Mouse (Mus musculus) layer of hippocampus, adult 11-12 months (tissue): ENCODE results near the gene Tmem206.

ENCODE experiments used
- DNase-seq: peaks from one replicate; pipeline ENCODE4 v3.0.0; 2022; ENCODE audit warnings: low spot score

The Tmem206 gene

DNA sequence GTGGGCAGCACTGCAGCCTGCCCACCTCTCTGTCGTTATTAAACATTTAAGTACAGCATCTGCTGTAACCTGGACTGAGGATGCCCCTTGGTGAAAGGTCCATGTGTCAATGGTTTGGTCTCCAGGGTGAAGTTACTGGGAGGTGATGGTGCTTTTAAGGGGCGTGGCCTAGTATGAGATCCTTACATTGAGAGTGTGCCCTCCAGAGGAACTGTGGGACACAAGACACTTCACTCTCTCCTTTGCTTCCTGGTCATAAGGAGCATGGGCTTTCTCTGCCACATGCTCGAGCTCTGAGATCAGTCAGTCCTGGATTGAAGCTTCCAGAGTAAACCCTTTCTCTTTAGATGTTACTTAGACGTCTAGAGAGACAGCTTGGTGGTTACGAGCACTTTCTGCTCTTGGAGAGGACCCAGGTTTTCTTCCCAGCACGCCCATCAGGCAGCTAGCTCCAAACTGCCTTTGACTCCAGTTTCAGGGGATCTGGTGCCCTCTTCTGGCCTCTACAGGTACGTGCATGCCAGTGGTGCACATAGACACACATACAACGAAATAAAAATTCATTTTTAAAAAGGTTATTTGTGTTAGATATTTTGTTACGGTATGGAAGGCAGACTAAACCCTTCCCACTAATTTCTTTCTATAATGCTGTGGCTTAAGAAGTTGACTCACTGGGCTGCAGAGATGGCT, 17.8 kb upstream of the Tmem206 start:
- no peak for DNase-seq

DNA sequence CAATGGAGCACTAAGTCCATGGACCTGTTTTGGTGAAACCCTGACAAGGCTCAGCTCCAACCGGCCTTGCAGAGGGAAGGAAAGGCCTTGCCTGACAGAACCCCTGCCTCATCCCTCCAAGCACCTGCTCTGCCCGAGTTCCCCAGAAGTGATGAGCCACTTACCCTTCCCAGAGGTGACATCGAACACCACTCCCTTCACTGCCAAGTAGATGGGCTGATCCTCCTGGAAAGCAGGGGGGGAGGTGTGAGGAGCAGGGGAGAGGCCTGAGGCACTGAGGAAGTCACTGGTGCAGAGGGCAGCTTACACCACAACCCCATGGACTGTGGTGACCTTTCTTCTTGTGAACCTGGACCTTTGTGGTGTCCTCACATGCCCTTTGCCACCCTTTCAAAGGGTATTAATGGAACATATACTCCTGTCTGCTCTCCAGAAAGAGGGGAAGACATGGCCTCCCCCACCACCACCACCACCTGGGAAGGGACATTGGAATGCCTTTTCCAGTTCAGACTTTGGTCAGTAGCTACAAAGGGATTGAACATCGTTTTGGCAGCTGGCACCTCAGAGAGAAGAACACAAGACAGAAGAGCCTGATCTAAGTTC, 14.3 kb upstream of the Tmem206 start:
- no peak for DNase-seq

DNA sequence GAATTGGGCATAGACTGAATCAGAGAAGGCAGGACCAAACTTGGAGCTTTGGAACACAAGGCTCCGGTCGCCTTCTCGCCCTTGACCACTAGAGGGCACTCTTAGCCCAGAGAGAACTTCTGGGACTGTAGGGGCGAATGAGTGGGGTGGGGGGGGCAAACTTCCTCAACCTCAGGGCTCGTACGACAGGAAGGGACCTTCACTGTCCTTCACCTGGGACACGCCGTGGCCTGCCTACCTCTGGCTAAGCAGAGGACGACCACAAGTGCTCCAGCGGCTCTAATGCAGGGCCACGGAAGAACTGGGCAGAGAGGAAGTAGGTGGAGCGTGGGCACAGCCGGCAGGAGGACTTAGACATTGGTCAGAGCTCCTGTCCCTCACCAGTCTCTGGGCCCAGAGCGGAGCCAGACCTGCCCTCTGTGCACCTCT, 13.2 kb upstream of the Tmem206 start:
- DNase-seq: peak; percentile 88

DNA sequence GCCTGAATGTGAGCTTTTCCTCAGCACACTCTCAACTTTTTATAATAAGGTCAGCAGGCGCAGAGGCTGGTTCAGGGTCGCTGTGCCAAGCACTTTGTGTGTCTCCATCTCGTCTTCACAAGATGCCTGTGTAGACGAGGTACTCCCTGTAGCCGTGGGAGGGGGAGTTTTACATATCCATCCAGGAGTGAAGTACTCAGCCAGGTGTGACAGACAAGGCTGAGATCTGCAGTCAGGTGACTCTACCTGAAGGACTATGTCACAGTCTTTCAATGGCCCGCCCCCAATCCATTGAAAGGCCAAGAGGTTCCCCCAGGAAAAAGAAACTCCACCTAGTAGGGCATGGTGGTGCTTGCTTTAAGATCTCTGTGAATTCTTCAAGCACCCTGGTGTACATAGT, 12.6 kb upstream of the Tmem206 start:
- no peak for DNase-seq

DNA sequence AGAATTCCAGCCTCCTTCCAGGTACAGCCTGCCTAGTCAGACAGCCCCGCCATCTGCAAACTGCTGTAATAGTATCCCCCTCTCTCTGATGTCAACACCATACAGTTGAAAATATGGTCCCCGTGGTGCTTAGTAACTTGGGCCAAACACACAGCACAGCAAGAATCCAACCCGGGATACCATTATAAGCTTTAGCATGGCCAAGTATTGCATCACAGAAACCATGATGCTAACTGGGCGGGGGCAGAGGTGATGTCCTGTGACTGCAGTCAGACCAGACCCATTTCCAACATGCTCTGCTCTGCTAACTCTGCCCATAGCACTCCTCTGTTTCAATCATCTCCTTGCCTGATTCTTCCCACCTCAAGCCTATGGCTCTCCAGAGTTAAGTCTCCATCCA, 11.8 kb upstream of the Tmem206 start:
- DNase-seq: no peak

DNA sequence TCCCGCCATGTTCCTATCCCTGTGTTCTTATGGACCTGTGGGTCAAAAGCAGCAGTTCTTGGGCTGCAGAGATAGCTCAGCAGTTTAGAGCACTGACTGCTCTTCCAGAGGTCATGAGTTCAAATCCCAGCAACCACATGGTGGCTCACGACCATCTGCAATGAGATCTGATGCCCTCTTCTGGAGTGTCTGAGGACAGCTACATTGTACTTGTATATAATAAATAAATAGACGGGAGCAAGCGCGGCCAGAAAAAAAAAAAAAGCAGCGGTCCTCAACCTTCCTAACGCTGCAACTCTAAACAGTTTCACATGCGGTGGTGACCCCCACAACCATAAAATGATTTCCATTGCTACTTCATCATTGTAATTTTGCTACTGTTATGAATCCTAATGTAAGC, 8.9 kb upstream of the Tmem206 start:
- DNase-seq: no peak

DNA sequence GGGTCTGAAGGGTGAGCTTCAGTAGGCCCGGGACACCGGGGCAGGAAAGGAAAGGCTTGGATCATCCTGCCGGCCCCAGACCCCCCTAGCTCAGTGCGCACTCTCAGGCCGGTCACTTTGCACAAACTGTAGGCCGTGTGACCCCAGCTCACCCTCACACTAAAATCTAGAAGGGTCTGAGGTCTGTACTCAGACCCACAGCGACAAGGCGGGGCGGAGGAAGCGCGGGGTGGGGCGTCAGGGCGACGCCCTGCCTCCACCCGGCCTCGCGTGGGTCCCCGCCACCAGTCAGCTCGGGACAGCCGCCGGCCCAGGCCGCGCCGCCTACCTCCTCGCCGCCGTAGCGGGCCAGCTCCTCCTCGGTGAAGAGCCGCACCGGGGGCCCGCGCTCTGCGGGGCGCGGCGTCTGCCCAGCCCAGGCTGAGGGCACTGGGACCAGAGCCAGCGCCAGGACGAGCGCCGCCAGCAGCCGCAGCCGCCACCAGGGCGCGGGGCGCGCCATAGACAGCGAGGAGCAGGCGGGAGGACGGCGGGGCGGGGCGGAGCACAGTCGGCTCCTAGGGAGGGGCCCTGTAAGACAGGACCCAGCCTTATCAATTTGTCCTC, 8.0 kb upstream of the Tmem206 start, which contains the start of gene Nenf:
Gene Nenf (minus strand): TSS at position 604 of the 606 bp plus-strand sequence.
- DNase-seq: peak; percentile 76

DNA sequence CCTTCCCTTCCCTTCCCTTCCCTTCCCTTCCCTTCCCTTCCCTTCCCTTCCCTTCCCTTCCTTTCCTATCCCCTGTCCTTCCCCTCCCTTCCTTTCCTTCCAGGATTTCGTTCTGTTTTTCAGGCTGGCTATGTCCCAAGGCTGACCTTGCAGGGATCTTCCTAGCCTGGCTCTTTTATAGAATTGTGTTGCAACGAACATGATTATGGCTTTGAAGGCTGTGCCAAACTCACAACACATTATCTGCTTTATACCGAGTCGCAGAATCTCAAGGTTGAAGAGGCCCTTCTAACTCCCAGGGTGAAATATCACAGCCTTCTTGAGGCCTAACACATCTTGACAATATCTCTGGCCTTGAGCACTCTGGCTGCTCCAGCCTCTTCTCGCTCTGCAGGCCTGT, 7.0 kb upstream of the Tmem206 start:
- no peak for DNase-seq

DNA sequence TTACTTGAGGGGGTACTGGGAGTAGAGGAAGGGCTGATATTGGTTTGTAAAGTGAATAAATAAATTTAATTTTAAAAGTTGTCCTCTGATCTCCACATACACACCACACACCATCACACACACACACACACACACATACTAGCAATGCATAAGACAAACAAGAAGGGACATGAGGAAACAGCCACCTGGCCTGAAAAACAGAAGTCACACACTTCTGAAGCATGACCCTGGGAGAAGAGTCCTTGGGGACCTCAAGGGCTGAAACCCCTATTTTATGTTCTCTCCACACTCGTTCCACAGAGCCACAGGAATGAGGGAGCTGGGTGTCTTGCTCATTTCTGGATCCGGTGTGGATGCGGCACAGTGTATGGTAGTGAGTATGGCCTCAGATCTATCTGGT, 2.3 kb upstream of the Tmem206 start:
- DNase-seq: no peak

DNA sequence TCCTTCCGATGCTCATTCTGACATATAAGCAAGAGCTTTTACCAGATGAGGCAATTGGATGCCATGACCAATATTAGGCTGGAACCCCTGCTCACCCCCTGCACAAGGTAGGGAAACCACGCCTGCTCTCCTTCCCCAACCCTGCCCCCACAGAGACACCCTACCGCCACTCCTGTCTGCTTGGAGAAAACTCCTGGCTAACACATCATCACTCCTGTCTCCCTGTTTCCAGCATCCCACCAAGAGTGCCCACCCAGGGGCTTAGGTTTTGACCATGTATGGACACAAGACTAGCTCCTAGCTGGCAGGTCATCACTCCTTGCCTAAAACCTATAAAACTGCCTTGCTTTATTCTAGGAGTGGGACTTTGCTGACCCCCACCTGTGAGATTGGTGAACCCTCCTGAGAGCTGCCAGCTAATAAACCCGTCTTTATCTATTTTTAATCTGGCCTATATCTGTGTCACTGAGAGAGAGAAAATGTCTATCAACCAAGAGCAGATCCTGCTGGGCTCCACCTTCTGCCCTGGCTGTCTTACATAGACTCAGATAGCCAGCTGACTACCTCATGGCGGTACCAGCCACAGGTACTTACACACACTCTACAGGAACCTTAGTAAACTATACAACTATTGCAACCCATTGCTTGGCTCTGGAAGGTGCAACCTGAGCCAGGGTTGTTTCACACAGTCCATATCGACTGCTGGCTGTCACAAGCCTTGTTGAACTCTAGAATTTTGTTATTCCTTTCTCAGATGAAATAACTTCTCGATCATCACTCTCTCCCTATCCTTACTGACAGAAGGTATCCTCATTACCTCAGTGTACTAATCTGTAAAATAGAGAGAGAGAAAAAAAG, 750 bp upstream of the Tmem206 start:
- no peak for DNase-seq

DNA sequence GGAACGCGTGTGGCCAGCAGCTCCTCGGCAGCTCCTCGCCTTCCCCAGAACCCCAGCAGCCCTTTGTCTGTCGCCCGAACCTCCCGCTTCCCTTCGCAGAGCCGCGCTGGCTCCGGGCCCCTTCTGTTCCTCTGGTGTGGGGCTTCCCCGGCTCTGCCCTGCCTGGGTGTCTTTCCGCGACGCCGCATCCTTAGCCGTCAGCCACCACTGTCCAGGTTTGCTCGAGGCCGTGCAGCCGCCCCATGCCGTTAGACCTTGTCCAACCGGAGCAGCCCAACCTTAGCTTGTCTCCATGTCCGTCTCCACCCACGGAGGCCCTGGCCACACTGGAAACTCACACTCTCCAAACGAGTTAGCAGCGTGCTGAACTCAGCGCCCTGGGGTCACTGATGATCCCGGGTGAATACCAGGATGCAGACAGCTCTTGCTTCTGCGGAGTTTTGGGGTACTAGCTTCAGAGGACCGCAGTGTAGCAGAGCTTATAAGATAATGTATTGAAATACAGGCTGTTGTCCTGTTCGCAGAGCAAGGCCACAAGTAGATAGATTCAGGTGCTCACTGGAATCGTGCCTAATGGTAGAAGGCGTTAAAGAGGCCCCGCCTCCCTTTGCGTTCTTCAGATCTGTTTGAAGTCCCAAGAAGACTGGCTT, 646 bp downstream of the Tmem206 start:
- DNase-seq: no peak

DNA sequence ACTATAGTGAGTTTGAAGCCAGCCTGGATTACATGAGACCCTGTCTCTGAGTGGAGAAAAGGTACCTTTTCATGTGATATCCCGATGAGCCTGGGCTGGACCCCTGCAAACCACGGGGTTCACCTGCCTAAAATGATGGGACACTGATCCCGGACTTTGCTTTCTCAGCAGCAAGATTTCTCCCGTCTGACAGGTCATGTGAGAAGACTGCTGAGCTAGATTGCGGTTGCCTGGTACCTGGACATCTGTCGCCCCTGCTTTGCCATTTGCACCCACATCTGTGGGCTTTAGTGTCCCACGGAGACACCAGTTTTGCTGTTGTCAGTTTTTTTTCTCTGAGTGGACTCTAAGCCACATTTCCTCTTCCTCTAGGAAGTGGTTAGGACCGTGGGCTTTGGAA, 1.5 kb downstream of the Tmem206 start:
- no peak for DNase-seq

DNA sequence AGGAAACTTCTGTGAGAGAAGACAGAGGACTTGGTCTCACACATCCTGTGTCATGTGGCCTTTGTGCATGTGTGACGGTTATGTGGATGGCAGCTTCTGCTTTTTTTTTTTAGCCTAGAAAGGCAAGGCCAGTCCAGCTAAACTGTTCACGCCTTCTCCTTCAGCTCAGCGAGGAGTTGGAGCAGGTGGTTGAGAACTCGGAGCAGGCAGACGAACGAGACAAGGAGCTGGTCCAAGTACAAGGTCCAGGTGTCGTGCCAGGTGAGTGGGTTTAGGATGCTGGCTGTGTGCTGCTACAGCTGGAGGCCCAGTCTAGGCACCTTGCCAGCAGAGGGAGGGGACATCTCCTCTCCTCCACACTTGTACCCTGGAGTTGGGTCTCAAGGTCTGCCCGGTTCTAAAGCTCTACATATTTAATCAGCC, 2.3 kb downstream of the Tmem206 start:
- DNase-seq: peak; percentile 32

DNA sequence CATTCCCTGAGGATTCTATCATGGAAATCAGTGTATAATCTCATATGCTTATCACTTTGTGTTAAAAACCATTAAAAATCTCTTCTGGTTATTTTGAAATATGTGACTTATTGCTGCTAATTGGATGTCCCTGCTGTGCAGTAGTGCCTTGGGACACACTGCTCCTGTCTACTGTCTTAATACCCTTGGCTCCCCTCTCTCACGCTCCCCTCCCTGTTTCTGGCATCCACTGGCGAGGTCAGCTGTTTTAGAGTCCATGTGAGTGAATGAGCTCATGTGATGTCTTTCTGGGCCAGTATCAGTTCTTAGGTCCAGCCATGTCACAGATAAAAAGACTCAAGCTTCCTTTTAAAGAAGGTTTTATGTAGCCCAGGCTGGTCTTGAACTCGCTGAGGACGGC, 4.6 kb downstream of the Tmem206 start:
- no peak for DNase-seq

DNA sequence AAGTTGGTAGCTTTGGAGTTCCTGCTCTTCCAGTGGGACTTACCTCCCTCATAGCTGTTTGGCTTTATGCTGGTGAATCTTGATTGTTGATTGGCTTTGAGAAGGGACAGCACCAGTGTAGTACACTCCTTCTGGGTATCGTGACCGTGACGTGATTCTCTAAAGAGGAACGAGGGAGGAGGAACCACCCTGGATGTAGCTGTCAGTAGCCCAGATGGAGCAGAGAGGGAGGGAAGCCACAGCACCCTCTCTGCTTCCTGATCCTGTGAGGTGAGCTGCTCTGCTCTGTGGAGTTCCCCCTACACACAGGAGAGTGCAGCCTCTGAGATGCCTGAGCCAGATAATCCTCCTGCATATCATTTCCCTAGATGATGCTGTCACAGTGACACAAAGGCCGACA, 8.8 kb downstream of the Tmem206 start:
- DNase-seq: no peak

DNA sequence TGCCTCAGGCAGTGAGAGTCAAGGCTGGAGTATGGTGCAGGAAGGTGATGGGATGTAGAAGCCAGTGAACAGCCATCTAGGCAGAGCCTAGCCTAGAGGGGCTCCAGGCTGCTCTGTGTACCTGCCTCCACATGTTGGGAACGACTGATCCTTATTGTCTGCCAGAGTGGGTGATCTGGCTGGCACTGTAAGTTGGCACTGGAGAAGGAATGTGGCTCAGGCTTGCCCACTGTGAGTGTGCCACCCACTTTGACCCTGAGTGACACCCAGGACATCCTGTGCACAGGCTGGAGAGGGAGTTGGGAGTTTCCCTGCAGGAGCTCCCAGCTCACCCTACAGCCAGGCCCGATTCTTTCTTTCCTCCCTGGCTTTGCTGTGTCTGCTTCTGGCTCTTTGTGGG, 14.2 kb downstream of the Tmem206 start:
- no peak for DNase-seq

DNA sequence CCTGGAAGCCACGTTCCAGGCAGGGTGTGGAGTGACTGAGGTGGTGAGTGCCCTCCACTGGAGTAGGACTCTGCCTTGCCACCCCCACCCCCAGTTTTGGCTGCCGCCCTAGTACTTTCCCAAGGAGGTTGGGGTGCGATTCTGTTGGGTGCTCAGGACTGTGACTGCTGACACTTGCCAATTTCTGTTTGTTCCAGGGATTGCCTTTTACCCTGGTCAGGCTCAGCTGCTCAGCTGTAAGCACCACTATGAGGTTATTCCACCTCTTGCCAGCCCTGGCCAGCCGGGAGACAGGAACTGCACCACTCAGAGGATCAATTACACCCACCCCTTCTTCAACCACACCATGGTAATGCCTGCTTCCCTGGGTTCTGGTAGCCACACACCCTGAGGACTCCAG, 14.8 kb downstream of the Tmem206 start:
- DNase-seq: no peak

DNA sequence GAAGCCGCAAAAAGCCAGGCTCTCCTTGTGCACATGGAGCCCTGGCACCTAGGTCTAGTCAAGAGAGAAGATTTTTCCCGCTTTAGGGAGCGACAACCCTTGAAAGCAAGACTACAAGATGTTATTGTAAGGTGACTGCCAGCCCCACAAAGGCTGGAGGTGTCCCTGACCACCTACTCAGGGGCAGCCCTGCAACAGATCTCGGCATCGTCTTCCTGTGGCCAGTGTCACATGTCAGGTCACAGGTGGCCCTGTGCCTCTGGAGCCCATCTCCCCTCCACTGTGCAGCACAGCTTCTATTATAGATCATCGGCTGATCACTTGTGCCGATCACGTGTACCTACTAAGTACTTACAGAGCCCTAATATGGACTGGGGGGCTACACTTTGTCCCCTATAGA, 21.9 kb downstream of the Tmem206 start:
- DNase-seq: no peak

DNA sequence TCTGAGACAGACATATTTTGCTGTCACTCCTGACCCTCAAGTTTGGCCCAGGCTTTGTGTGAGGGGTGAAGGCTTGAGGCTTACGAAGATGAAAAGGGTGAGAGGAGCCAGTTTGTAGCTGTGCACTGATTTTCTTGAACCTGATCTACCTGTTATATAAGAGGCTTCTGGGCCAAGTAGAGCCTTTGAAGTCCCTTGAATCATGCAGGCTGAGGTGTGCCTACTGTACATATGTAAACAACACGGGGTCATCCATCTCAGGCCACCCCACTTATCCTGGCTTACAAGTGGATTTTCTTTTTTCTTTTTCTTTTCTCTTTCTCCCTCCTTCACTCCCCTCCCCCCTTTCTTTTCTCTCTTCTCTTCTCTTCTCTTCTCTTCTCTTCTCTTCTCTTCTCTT, 22.9 kb downstream of the Tmem206 start:
- DNase-seq: no peak

DNA sequence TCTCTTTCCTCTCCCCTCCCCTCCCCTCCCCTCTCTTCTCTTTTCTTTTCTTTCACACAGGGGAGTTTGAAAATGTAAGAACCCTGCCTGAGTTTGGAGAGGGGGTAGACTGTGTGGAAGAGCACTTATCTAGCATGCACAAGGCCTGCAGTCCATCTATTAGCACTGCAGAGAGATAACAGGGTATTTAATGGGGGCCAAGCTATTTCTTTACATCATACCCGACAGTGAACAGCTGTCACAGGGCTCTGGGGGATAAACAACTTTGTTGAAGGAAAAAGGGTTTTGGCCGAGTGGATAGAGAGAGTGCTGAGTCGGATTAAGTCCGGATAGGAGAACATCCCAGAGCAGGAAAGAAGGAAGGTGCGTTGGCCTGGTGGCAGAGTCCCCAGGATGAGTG, 23.3 kb downstream of the Tmem206 start:
- DNase-seq: no peak

DNA sequence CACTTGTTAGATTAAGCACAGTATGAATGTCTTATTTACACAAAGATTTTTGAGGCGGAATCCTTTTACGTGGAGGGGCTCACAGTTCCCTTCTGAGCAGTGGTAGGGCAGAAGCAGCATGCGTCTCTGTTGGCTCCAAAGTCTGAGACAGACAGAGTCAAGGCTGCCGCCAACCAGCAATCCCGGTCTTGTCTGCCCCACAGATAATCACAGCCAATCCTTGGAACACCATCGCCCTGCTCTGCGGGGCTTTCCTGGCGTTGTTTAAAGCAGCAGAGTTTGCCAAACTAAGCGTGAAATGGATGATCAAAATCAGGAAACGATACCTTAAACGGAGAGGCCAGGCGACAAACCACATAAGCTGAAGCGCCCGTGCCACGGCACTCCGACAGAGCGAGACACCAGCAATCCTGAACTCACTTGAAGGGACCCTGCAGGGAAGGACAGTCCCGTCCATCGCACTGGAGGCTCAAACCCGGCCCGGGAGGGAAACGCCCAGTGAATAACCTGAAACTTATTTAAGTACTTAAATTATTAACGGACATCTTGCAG, 23.9 kb downstream of the Tmem206 start:
- DNase-seq: no peak

DNA sequence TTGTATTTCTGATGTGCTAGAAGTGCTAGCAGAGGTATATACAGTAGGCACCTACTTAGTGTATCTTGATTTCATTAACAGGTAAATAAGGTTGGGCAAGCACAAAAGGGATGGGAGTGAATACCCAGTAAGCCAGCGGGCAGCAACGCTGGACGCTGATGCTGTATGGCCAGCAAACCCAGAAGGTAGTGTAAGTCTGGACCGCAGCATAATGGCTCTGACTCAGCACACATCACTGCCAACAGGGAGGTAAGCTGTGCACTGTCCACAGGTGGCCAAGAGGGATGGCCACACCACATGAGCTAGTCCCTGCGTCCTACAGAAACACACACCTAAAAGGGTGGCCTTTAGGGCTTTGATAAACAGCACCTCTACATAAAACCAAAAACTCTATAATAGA, 24.6 kb downstream of the Tmem206 start:
- DNase-seq: no peak
